Mouse (Mus musculus) ES-Bruce4 (cell line): Measurements from ENCODE around the gene Gpatch2l. TPM values are rescaled to one million over a fixed set of nuclear protein-coding genes. Genes with fewer than 3 reads are reported as not detected.

ENCODE experiments used
- H3K27ac ChIP-seq: 2 replicates; pipeline ENCODE4 v1.5.1; 2012; ENCODE audit warnings: low read length, inconsistent platforms; ENCODE audit not compliant: insufficient read depth
- H3K27me3 ChIP-seq: 2 replicates; pipeline ENCODE4 v1.6.1; 2012; ENCODE audit warnings: mild to moderate bottlenecking, low read length, inconsistent platforms; ENCODE audit not compliant: control insufficient read depth, poor library complexity, insufficient read depth, severe bottlenecking
- H3K36me3 ChIP-seq: 2 replicates; pipeline ENCODE4 v1.6.1; 2012; ENCODE audit warnings: inconsistent platforms, mild to moderate bottlenecking, low read length, moderate library complexity; ENCODE audit not compliant: control insufficient read depth, poor library complexity, insufficient read depth, severe bottlenecking
- H3K4me1 ChIP-seq: one replicate; pipeline ENCODE4 v1.8.1; 2011; ENCODE audit warnings: low read length; ENCODE audit not compliant: control insufficient read depth, insufficient read depth
- H3K4me3 ChIP-seq: 2 replicates; pipeline ENCODE4 v1.5.1; 2011; ENCODE audit warnings: low read depth, mild to moderate bottlenecking, low read length
- H3K9ac ChIP-seq: 2 replicates; pipeline ENCODE4 v1.6.1; 2012; ENCODE audit warnings: low read depth, mild to moderate bottlenecking, inconsistent platforms; ENCODE audit not compliant: poor library complexity, severe bottlenecking
- H3K9me3 ChIP-seq: replicated peaks from 2 replicates; pipeline ENCODE4 v1.6.1; 2012; ENCODE audit warnings: mild to moderate bottlenecking, low read length, inconsistent platforms; ENCODE audit not compliant: control insufficient read depth, poor library complexity, insufficient read depth, severe bottlenecking
- CTCF ChIP-seq: IDR thresholded peaks from one replicate; pipeline ENCODE4 v1.8.1; 2011; ENCODE audit warnings: low read depth, low read length
- EP300 ChIP-seq: IDR thresholded peaks from 2 replicates; pipeline ENCODE4 v1.6.1; 2011; ENCODE audit warnings: low read depth, low read length; ENCODE audit not compliant: insufficient read depth
- POLR2A ChIP-seq: IDR thresholded peaks from one replicate; pipeline ENCODE4 v1.8.1; 2011; ENCODE audit warnings: low read length; ENCODE audit not compliant: insufficient read depth
- polyA plus RNA-seq: library from polyadenylated mRNA; stranded (reverse); fragments of >200 nt; gene quantifications from 2 replicates; pipeline ENCODE4 v1.2.4, GENCODE M21; 2011; ENCODE audit warnings: low read depth; ENCODE audit not compliant: missing spikeins, insufficient read depth, insufficient read length

The Gpatch2l gene
- polyA plus RNA-seq, 1 experiment, result 17.8 TPM

DNA sequence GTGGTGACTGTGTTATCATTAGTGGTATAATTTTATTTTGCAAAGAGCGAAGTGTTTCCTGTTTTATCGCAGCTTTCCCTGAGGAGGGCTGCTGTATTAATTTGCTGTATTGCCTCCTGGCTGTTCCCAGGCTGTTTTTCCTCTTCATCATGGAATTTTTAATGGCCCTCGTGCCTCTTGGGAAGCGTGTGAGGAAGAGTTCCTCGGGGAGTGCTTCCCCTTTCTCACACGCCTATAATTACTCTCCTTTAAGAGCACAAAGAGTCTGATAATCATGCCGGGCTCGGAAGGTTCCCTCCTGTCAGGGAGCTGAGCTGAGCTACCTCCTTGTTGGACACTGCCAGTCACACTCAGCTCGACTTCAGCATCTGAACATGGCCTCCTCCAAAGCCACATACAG, 30.0 kb downstream of the Gpatch2l start:
- Histone ChIP-seq H3K27me3 (no peaks in the 10 kb centered on the region), H3K36me3 (peaks cover 3% of the 10 kb centered on the region; the same call in 1 of the 2 replicates), H3K9me3 (no peaks in the 10 kb centered on the region), H3K9ac (no peak overlapping the region), H3K27ac (no peak overlapping the region), H3K4me1 (no peaks in the 10 kb centered on the region), H3K4me3 (no peak overlapping the region)
- TF ChIP-seq CTCF, result no peak
- no peak for TF ChIP-seq EP300
- TF ChIP-seq POLR2A, result no peak

DNA sequence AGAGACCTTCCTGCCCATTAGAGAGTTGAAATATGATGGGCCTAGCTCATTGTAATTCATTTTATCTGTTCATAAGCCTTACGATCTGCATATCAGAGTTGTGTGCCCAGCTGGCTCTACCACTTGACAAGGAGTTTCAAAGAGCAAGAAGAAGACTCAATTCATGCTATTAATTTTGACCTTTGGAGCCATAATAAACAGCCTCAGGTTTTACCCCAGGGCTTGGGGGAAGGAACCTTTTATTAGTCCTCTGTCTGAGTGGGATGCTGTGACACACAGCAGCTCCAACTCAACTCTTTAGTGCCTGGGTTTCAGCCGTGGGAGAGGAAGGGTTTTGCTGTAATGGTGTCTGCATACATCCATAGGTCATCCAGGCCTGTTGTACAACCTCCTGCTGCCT, 32.6 kb downstream of the Gpatch2l start:
- H3K4me1 ChIP-seq, result no peaks in the 10 kb centered on the region
- no peaks in the 10 kb centered on the region for H3K36me3 ChIP-seq
- no peak overlapping the region for H3K4me3 ChIP-seq
- H3K27ac ChIP-seq, result no peak overlapping the region
- H3K27me3 ChIP-seq, result no peaks in the 10 kb centered on the region
- H3K9me3 ChIP-seq, result no peaks in the 10 kb centered on the region
- TF ChIP-seq CTCF (no peak), POLR2A (no peak), EP300 (no peak)
- no peak overlapping the region for H3K9ac ChIP-seq

DNA sequence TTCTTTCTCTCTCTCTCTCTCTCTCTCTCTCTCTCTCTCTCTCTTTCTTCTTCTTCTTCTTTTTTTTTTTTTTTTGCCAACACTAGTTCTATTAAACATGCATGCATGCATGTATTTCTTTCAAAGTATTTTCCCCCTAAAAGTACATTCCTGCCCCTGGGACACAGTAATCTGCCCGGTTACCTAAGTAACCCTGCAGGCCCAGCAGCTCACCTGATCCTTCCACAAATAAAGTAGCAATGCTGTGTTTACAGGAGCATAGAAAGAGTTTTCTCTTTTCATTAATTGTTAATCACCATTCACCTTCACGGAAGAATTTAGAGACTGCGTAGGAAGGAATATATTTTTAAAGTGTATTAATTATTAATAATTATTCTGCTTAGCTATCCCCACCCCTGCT, 34.1 kb downstream of the Gpatch2l start:
- no peaks in the 10 kb centered on the region for H3K36me3 ChIP-seq
- H3K4me1 ChIP-seq, result no peaks in the 10 kb centered on the region

DNA sequence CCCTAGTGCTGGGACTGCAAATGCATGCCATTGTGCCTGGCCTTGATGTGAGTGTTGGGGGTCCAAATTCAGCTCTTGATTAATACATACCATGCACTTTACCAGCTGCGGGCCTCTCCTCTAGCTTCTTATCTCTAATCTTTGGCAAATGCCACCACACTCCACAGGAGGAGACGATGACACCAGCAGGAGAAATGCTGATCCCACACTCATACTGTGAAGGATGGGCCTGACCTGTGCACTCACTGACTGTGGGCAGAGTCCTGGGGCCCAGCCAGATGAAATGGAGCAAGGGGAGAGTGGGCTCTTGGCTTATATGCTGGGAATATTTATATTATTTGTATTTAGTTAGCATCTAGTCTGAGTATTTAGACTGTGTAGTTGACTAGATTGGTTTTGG, 34.8 kb downstream of the Gpatch2l start:
- Histone ChIP-seq H3K9me3 (no peaks in the 10 kb centered on the region), H3K4me3 (no peak overlapping the region), H3K36me3 (no peaks in the 10 kb centered on the region), H3K9ac (no peak overlapping the region), H3K4me1 (no peaks in the 10 kb centered on the region), H3K27ac (no peak overlapping the region), H3K27me3 (no peaks in the 10 kb centered on the region)
- TF ChIP-seq EP300, result no peak
- TF ChIP-seq CTCF, result no peak
- TF ChIP-seq POLR2A, result no peak

More for the DNA sequence above, 34.1 kb downstream of the Gpatch2l start:
- H3K27me3 ChIP-seq, result no peaks in the 10 kb centered on the region
- no peaks in the 10 kb centered on the region for H3K9me3 ChIP-seq
- H3K4me3 ChIP-seq, result no peak overlapping the region
- no peak overlapping the region for H3K27ac ChIP-seq
- no peak overlapping the region for H3K9ac ChIP-seq
- TF ChIP-seq EP300 (no peak), CTCF (no peak), POLR2A (no peak)

DNA sequence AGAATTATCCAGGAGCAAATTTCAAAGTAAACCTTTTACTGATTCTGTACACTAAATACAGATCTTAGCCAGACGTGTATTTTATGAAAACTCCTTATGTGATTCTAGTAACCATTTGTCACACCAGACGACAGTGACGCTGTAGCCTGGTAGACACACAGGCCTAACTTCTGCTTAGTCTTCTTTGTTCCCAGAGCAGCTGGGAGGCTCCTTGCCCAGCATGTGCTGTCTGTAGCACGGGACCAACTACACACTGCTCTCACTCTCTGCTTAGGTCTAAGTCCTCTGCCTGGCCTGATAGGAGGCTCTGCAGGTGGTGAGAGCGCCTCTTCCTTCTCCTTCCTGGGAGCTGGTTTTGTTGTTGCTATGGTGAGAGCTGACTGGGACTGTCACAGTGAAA, 35.2 kb downstream of the Gpatch2l start:
- Histone ChIP-seq H3K9ac (no peak overlapping the region), H3K27ac (no peak overlapping the region), H3K36me3 (no peaks in the 10 kb centered on the region), H3K9me3 (no peaks in the 10 kb centered on the region), H3K4me1 (no peaks in the 10 kb centered on the region), H3K27me3 (no peaks in the 10 kb centered on the region), H3K4me3 (no peak overlapping the region)
- no peak for TF ChIP-seq EP300
- TF ChIP-seq CTCF, result no peak
- TF ChIP-seq POLR2A, result no peak

DNA sequence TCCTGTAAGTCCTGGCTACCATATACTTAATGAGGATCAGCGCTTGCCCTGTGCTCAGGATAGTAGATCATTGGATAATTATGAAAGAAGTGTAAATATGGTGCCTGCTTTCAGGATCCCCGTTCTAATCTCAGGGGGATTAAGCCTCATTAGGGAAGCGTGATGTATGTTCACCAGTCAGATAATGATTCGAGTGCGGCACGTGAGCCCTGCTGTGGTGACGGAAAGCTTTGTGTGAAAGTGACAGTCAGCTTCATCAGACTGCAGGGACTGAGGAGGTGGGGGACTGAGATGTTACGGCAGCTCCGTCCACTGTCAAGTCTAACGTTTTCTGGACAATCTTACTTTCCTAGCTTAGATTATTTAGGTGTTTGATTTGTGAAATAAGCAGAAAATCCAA, 38.3 kb downstream of the Gpatch2l start:
- no peaks in the 10 kb centered on the region for H3K4me1 ChIP-seq
- H3K9me3 ChIP-seq, result no peaks in the 10 kb centered on the region
- no peak overlapping the region for H3K27ac ChIP-seq
- no peaks in the 10 kb centered on the region for H3K27me3 ChIP-seq
- no peak overlapping the region for H3K9ac ChIP-seq
- no peak overlapping the region for H3K4me3 ChIP-seq
- TF ChIP-seq POLR2A, result no peak
- no peak for TF ChIP-seq EP300
- TF ChIP-seq CTCF, result no peak
- H3K36me3 ChIP-seq, result no peaks in the 10 kb centered on the region; the same call in 1 of the 2 replicates
